ENCODE assay signal across 12 mouse cellular contexts in genomic region chr8:121643384-121643783, GRCm38 (mm10). TPM values are rescaled to one million over a fixed set of nuclear protein-coding genes. Genes with fewer than 3 reads are reported as not detected.
DNase-seq lines count a peak whose midpoint lies in the region; ATAC-seq and TF ChIP-seq lines count a peak whose summit lies in the region.
"Had no signal": no experiment of that assay in that cellular context is flagged by ENCODE, and none has a peak within 500 bp of the region (broad histone marks: within the 10 kb centered on the region; RNA-seq: fewer than 3 reads in every experiment).

No protein-coding gene starts in this region.

- no peaks in the 10 kb centered on the region for H3K36me3 ChIP-seq in hindbrain, embryonic 15.5 days
- H3K36me3 ChIP-seq in hindbrain, embryonic 12.5 days: peaks cover 2% of the 10 kb centered on the region; the same call in 1 of the 2 replicates
- no peaks in the 10 kb centered on the region for H3K36me3 ChIP-seq in hindbrain, postnatal 0 days (ENCODE audit: insufficient read depth, low read length)
- H3K36me3 ChIP-seq: G1E had no signal

- H3K4me1 ChIP-seq in hindbrain, embryonic 15.5 days (replicated peaks): peaks cover 76% of the 10 kb centered on the region
- peaks cover 55% of the 10 kb centered on the region for H3K4me1 ChIP-seq in hindbrain, embryonic 12.5 days
- peaks cover 59% of the 10 kb centered on the region for H3K4me1 ChIP-seq in brown adipose tissue, adult 24 weeks (ENCODE audit: control insufficient read depth, insufficient read depth, insufficient read length, low read length)
- peaks cover 25% of the 10 kb centered on the region for H3K4me1 ChIP-seq in hindbrain, postnatal 0 days (ENCODE audit: insufficient read depth, low read length)

- DNase-seq in CD4-positive helper T cell, adult 2 months (ENCODE audit: low read depth, low spot score): peak; percentile 36
- DNase-seq in hindbrain, postnatal 0 days (ENCODE audit: low spot score): no peak
- no peak for DNase-seq in cerebellum, postnatal 4 days (ENCODE audit: low spot score in 2 of 2)
- no peak for DNase-seq in lung, postnatal 36 days
- DNase-seq in spleen, postnatal 14 days (ENCODE audit: low spot score in 2 of 2): no peak
- DNase-seq: adrenal gland, postnatal 14 days; gastrocnemius, postnatal 14 days; lung, adult 18-20 months had no signal

- H3K27ac ChIP-seq in hindbrain, embryonic 15.5 days (replicated peaks): no peak overlapping the region; the same call in 1 of the 2 replicates
- H3K27ac ChIP-seq in hindbrain, embryonic 12.5 days: no peak overlapping the region
- peak overlapping the region; percentile 48 for H3K27ac ChIP-seq in brown adipose tissue, adult 24 weeks (replicated peaks; ENCODE audit: low read depth, low read length)
- peak overlapping the region; percentile 56; the same call in 1 of the 2 replicates for H3K27ac ChIP-seq in hindbrain, postnatal 0 days

- 0 out of 2 replicates have a peak overlapping the region, but pooled peaks have one; percentile 14 for H3K9ac ChIP-seq in hindbrain, embryonic 15.5 days
- no peak overlapping the region for H3K9ac ChIP-seq in hindbrain, embryonic 12.5 days
- H3K9ac ChIP-seq in hindbrain, postnatal 0 days (replicated peaks; ENCODE audit: low read length): no peak overlapping the region

- no peaks in the 10 kb centered on the region for H3K27me3 ChIP-seq in hindbrain, embryonic 15.5 days
- no peaks in the 10 kb centered on the region for H3K27me3 ChIP-seq in hindbrain, embryonic 12.5 days
- H3K27me3 ChIP-seq in hindbrain, postnatal 0 days (ENCODE audit: insufficient read depth, low read length): no peaks in the 10 kb centered on the region

- TF ChIP-seq CTCF in hindbrain, postnatal 0 days (IDR thresholded peaks at IDR 0.05; ENCODE audit: low read depth): no peak

- H3K4me2 ChIP-seq in hindbrain, embryonic 15.5 days: no peak overlapping the region
- no peak overlapping the region for H3K4me2 ChIP-seq in hindbrain, embryonic 12.5 days (replicated peaks)
- H3K4me2 ChIP-seq in hindbrain, postnatal 0 days (ENCODE audit: low read depth, low read length): no peak overlapping the region

- H3K4me3 ChIP-seq in hindbrain, embryonic 15.5 days: no peak overlapping the region
- no peak overlapping the region for H3K4me3 ChIP-seq in hindbrain, embryonic 12.5 days
- no peak overlapping the region for H3K4me3 ChIP-seq in brown adipose tissue, adult 24 weeks (ENCODE audit: insufficient read depth, low read depth, low read length)
- H3K4me3 ChIP-seq in hindbrain, postnatal 0 days (ENCODE audit: low read length): no peak overlapping the region

- no peaks in the 10 kb centered on the region for H3K9me3 ChIP-seq in hindbrain, embryonic 15.5 days
- no peaks in the 10 kb centered on the region for H3K9me3 ChIP-seq in hindbrain, embryonic 12.5 days (replicated peaks)
- H3K9me3 ChIP-seq in hindbrain, postnatal 0 days (ENCODE audit: low read length): no peaks in the 10 kb centered on the region

- 36% methylated on average over 11 of the region's 11 CpGs for WGBS in hindbrain, embryonic 15.5 days
- 73% methylated on average over 11 of the region's 11 CpGs for WGBS in hindbrain, embryonic 12.5 days
- 26% methylated on average over 11 of the region's 11 CpGs for WGBS in hindbrain, postnatal 0 days

- ATAC-seq in hindbrain, embryonic 15.5 days (ENCODE audit: low FRiP score, low read depth): no peak
- ATAC-seq in hindbrain, embryonic 12.5 days (ENCODE audit: low FRiP score): no peak
- ATAC-seq in hindbrain, postnatal 0 days: no peak

RNA-seq across cellular contexts. Expression of gene Zcchc14, which starts 9.3 kb away (rescaled TPM):
- 21.6 and 23.9 TPM in 2 replicates for polyA plus RNA-seq in hindbrain, embryonic 15.5 days (2015; fragmentation: Nextera tagmentation; extraction: Ambion mirVana)
- 26.5 and 27.6 TPM in 2 replicates for polyA plus RNA-seq in hindbrain, embryonic 12.5 days (2016; fragmentation: Nextera tagmentation; extraction: Ambion mirVana)
- 8.9 and 9.8 TPM in 2 replicates for polyA plus RNA-seq in brown adipose tissue, adult 24 weeks (2012; ENCODE audit: insufficient read depth, insufficient read length, missing spikeins)
- total RNA-seq in hindbrain, postnatal 0 days (2014; rRNA removed): 66.4 and 66.5 TPM in 2 replicates
- polyA plus RNA-seq in hindbrain, postnatal 0 days (2015; fragmentation: Nextera tagmentation; extraction: Ambion mirVana): 13.9 and 14.3 TPM in 2 replicates
- polyA plus RNA-seq: G1E had no signal

RNA-seq across cellular contexts. Expression of gene Map1lc3b, which starts 53.2 kb away (rescaled TPM):
- polyA plus RNA-seq in hindbrain, embryonic 15.5 days (2015; fragmentation: Nextera tagmentation; extraction: Ambion mirVana): 349 and 352 TPM in 2 replicates
- polyA plus RNA-seq in hindbrain, embryonic 12.5 days (2016; fragmentation: Nextera tagmentation; extraction: Ambion mirVana): 292 and 300 TPM in 2 replicates
- 258 and 275 TPM in 2 replicates for polyA plus RNA-seq in brown adipose tissue, adult 24 weeks (2012; ENCODE audit: insufficient read depth, insufficient read length, missing spikeins)
- 274 and 288 TPM in 2 replicates for total RNA-seq in hindbrain, postnatal 0 days (2014; rRNA removed)
- 346 and 360 TPM in 2 replicates for polyA plus RNA-seq in hindbrain, postnatal 0 days (2015; fragmentation: Nextera tagmentation; extraction: Ambion mirVana)

Comparison
In these comparisons a context has a peak if more than half of its experiments do, and no peak if none do; other contexts are left out.
1. H3K27ac ChIP-seq: peak in brown adipose tissue, adult 24 weeks (single experiment) and hindbrain, postnatal 0 days (single experiment); none in hindbrain, embryonic 15.5 days (single experiment) and hindbrain, embryonic 12.5 days (single experiment).